Mouse (Mus musculus) forebrain, embryonic 10.5 days (tissue): ENCODE data around the gene Lrrc41. TPM values are rescaled to one million over a fixed set of nuclear protein-coding genes. Genes with fewer than 3 reads are reported as not detected.

Source experiments
- DNase-seq: peaks from one replicate; pipeline ENCODE4 v3.0.0-alpha.2; 2017; ENCODE audit warnings: low spot score; ENCODE audit errors: extremely low spot score
- H3K27ac ChIP-seq: fragments of 300-500 bp; sonication (generic); 2 replicates; pipeline ENCODE4 v1.5.1; 2016; ENCODE audit warnings: mild to moderate bottlenecking
- H3K27me3 ChIP-seq: fragments of 300-500 bp; sonication (generic); 2 replicates; pipeline ENCODE4 v1.6.1; 2016; ENCODE audit warnings: mild to moderate bottlenecking; ENCODE audit not compliant: poor library complexity, severe bottlenecking
- H3K36me3 ChIP-seq: fragments of 300-500 bp; sonication (generic); replicated peaks from 2 replicates; pipeline ENCODE4 v1.6.1; 2016; ENCODE audit warnings: mild to moderate bottlenecking, moderate library complexity
- H3K4me1 ChIP-seq: fragments of 300-500 bp; sonication (generic); 2 replicates; pipeline ENCODE4 v1.6.1; 2016
- H3K4me3 ChIP-seq: fragments of 300-500 bp; sonication (generic); 2 replicates; pipeline ENCODE4 v1.5.1; 2016; ENCODE audit warnings: mild to moderate bottlenecking, moderate library complexity
- H3K9me3 ChIP-seq: fragments of 300-500 bp; sonication (generic); 2 replicates; pipeline ENCODE4 v1.6.1; 2016; ENCODE audit warnings: mild to moderate bottlenecking, moderate library complexity
- WGBS: fragments of 180-500 bp; shearing (Covaris S2); methylation state at CpG from one replicate; pipeline ENCODE4 v1.1.7; 2016; 5-methylcytosine and 5-hydroxymethylcytosine counted together
- polyA plus RNA-seq: library from polyadenylated mRNA; unstranded; fragments of >200 nt; fragmentation: Nextera tagmentation; extraction: Ambion mirVana; gene quantifications from 2 replicates; pipeline ENCODE4 v1.2.1, GENCODE M21; 2016

Gene Lrrc41
- polyA plus RNA-seq, 1 experiment from 2014 or later: 61.8 TPM

- Histone ChIP-seq H3K9me3 (no peaks in the 10 kb centered on the region), H3K27me3 (peaks cover 38% of the 10 kb centered on the region), H3K4me3 (no peak overlapping the region), H3K36me3 (0 out of 2 replicates have a peak, but pooled peaks cover 3% of the 10 kb centered on the region), H3K27ac (no peak overlapping the region), H3K4me1 (peaks cover 28% of the 10 kb centered on the region)
- 81% methylated on average over 1 of the region's 1 CpGs for WGBS
- no peak for DNase-seq
These were observed 66.7 kb downstream of the Lrrc41 start for GRCm38 (mm10) chr4:116141736-116142135.

GRCm38 (mm10) chr4:116142269-116142668 is 67.2 kb downstream of the Lrrc41 start:
- Histone ChIP-seq H3K27me3 (peaks cover 38% of the 10 kb centered on the region), H3K4me1 (peaks cover 25% of the 10 kb centered on the region), H3K36me3 (no peaks in the 10 kb centered on the region), H3K27ac (no peak overlapping the region), H3K9me3 (no peaks in the 10 kb centered on the region), H3K4me3 (no peak overlapping the region)
- 83% methylated on average over 7 of the region's 7 CpGs for WGBS
- no peak for DNase-seq

GRCm38 (mm10) chr4:116143317-116143811 is 68.3 kb downstream of the Lrrc41 start:
- WGBS: 15% methylated on average over 7 of the region's 7 CpGs
- Histone ChIP-seq H3K27me3 (peaks cover 38% of the 10 kb centered on the region), H3K9me3 (no peaks in the 10 kb centered on the region; the same call in 1 of the 2 replicates), H3K4me3 (peak overlapping the region; percentile 82), H3K36me3 (no peaks in the 10 kb centered on the region), H3K4me1 (peaks cover 25% of the 10 kb centered on the region), H3K27ac (no peak overlapping the region)
- DNase-seq: no peak

GRCm38 (mm10) chr4:116143891-116144717 is 69.0 kb downstream of the Lrrc41 start:
- peak overlapping the region; percentile 85 for H3K27ac ChIP-seq

More at GRCm38 (mm10) chr4:116143891-116144717, 69.0 kb downstream of the Lrrc41 start:
- under 1% methylated on average over 47 of the region's 47 CpGs for WGBS
- Histone ChIP-seq H3K27me3 (peaks cover 38% of the 10 kb centered on the region), H3K4me1 (peaks cover 25% of the 10 kb centered on the region), H3K4me3 (peak overlapping the region; percentile 82), H3K36me3 (no peaks in the 10 kb centered on the region), H3K9me3 (no peaks in the 10 kb centered on the region; the same call in 1 of the 2 replicates)
- DNase-seq: peak; percentile 46

Other genes with a start within 250 kb of the Lrrc41 start
- gene Mob3c, start 247.2 kb upstream of the Lrrc41 start, polyA plus RNA-seq: 2.7 and 3.9 TPM in 2 replicates
- gene Mknk1, start 236.1 kb upstream of the Lrrc41 start, polyA plus RNA-seq: 26.5 and 26.8 TPM in 2 replicates
- not detected in 2 replicates for gene Kncn, start 190.9 kb upstream of the Lrrc41 start, polyA plus RNA-seq
- gene 6430628N08Rik, start 184.6 kb upstream of the Lrrc41 start, polyA plus RNA-seq: 0.16 TPM in 1 of 2 replicates, not detected in the other
- 1.7 and 2.3 TPM in 2 replicates for gene Dmbx1, start 135.3 kb upstream of the Lrrc41 start, polyA plus RNA-seq
- gene Faah, start 57.3 kb upstream of the Lrrc41 start, polyA plus RNA-seq: 1.9 and 2.3 TPM in 2 replicates
- gene Nsun4, start 21.4 kb upstream of the Lrrc41 start, polyA plus RNA-seq: 17.3 and 18.0 TPM in 2 replicates
- 440 and 449 TPM in 2 replicates for gene Uqcrh, start 198 bp upstream of the Lrrc41 start, polyA plus RNA-seq
- 91.5 and 95.8 TPM in 2 replicates for gene Rad54l, start 48.4 kb downstream of the Lrrc41 start, polyA plus RNA-seq
- gene Pomgnt1, start 48.6 kb downstream of the Lrrc41 start, polyA plus RNA-seq: 50.6 and 54.7 TPM in 2 replicates
- 2.0 and 2.6 TPM in 2 replicates for gene Lurap1, start 76.1 kb downstream of the Lrrc41 start, polyA plus RNA-seq
- not detected in 2 replicates for gene Tspan1, start 92.3 kb downstream of the Lrrc41 start, polyA plus RNA-seq
- not detected in 2 replicates for gene 1700042G07Rik, start 98.1 kb downstream of the Lrrc41 start, polyA plus RNA-seq
- not detected in 2 replicates for gene Gm49337, start 98.1 kb downstream of the Lrrc41 start, polyA plus RNA-seq
- gene Pik3r3, start 146.3 kb downstream of the Lrrc41 start, polyA plus RNA-seq: 39.1 and 42.6 TPM in 2 replicates